Mouse (Mus musculus) layer of hippocampus, adult 2 months (tissue): ENCODE results near the gene Kat2b. TPM values are rescaled to one million over a fixed set of nuclear protein-coding genes. Genes with fewer than 3 reads are reported as not detected.

Experiments
- DNase-seq, 2 experiments: peaks; one replicate each; pipeline ENCODE4 v3.0.0; 2022; ENCODE audit warnings: low spot score in 2 of 2
- H3K27ac ChIP-seq: fragments of 200-600 bp; 2 replicates; pipeline ENCODE4 v1.8.1; 2022
- H3K4me3 ChIP-seq: fragments of 200-600 bp; 2 replicates; pipeline ENCODE4 v1.8.1; 2022; ENCODE audit warnings: mild to moderate bottlenecking
- CTCF ChIP-seq: fragments of 200-600 bp; conservative IDR thresholded peaks from 2 replicates; pipeline ENCODE4 v1.8.1; 2022; ENCODE audit warnings: antibody characterized with exemption, mild to moderate bottlenecking, moderate library complexity
- total RNA-seq, 2 experiments: library from RNA; stranded (reverse); gene quantifications; 2 replicates each; pipeline ENCODE4 v1.2.3; 2021

Kat2b gene
- total RNA-seq, 2 experiments from 2014 or later: 12.7 to 20.3 TPM

DNA sequence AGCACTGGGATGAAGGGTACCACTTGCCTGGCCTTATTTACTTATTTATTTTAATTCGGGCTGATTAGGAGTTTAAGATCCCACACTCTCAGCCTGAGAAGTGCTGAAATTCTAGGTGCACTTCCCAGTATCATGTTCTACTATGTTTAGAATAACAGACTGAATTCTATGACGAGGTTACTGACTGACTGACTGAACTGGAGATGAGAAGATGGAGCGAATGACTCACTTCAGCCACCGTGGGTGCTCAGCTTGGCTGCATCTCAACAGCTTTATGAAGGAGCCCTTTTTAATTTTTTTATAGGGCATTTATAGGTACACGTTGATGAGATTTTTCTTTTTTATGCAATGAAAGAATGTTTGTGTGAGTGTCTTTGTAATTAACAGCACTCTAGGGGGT lies 11.1 kb downstream of the Kat2b start:
- Histone ChIP-seq H3K27ac (no peak overlapping the region), H3K4me3 (no peak overlapping the region)
- DNase-seq: no peak
- no peak for TF ChIP-seq CTCF

DNA sequence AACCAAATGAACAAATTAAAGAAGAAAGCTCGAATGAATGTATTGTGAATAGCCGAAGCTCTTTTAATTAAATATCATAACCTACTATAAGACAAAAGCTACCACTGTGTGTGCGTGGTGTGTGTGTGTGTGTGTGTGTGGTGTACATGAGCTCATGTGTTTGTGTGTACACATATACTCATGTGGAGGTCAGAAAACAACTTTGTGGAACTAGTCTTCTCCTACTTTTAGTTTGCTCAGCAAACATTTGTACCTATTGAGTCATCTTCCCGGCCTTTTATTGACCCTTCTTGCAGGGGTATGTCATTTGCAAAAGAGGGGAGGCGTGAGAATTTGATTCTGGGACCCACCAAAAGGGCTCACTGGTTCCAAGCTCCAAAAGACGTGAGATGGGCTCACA lies 11.6 kb downstream of the Kat2b start:
- DNase-seq: no peak
- no peak for TF ChIP-seq CTCF
- H3K27ac ChIP-seq: no peak overlapping the region
- no peak overlapping the region for H3K4me3 ChIP-seq

DNA sequence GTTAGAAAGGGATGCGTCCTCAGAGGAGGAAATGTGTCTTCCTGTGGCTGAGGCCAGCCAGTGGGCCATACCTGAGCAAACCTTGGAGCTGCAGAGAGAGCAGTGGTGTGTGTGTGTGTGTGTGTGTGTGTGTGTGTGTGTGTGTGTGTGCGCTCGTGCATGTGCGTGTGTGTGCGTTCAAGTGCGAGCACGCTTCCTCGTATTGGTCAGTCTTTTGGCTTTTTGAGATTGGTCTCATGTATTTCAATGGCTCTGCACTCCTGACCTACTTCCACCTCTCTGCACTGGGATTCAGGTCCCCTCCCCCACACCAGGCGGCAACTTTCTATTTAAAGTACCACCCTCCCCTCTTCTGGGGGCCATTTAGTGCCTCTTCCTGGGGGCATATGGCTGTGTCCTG lies 12.1 kb downstream of the Kat2b start:
- TF ChIP-seq CTCF: no peak
- Histone ChIP-seq H3K4me3 (no peak overlapping the region), H3K27ac (no peak overlapping the region)
- no peak for DNase-seq

DNA sequence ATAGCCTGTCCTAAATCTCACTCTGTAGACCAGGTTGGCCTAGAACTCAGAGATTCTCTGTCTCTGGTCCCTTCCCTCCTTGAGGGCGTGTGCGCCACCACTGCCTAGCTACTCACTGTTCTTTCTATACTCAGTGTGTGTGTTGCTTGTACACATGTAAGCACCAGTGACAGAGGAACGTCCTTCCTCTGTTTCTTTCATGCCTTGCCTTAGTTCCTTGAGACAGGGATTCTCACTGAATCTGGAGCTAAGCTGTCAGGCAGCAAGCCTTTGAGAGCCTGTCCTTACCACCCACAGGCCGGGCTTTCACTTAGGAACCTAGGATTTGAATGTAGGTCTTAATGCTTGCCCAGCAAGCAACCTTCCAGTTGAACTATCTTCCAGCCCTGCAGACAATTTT lies 13.0 kb downstream of the Kat2b start:
- H3K27ac ChIP-seq: no peak overlapping the region
- TF ChIP-seq CTCF: no peak
- DNase-seq: no peak
- no peak overlapping the region for H3K4me3 ChIP-seq

DNA sequence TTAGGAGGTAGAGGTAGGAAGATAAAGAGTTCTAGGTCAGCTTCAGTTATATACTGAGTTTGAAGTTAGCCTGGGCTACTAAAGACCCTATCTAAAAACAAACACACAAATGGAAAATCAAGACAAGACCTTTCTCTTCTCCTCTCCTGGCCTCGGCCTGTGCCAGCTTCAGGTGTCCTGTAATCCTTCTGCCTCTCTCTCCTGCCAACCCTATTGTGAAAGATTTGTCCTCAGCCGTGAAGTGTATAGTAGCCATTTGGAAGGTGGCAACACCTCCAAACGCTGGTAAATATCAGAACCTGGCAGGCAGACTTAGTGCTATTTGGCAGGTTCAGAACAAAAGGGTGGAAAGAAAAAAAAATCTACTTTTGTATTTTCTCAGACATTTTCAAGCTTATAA lies 13.6 kb downstream of the Kat2b start:
- no peak for DNase-seq
- Histone ChIP-seq H3K27ac (no peak overlapping the region), H3K4me3 (no peak overlapping the region)
- TF ChIP-seq CTCF: no peak

DNA sequence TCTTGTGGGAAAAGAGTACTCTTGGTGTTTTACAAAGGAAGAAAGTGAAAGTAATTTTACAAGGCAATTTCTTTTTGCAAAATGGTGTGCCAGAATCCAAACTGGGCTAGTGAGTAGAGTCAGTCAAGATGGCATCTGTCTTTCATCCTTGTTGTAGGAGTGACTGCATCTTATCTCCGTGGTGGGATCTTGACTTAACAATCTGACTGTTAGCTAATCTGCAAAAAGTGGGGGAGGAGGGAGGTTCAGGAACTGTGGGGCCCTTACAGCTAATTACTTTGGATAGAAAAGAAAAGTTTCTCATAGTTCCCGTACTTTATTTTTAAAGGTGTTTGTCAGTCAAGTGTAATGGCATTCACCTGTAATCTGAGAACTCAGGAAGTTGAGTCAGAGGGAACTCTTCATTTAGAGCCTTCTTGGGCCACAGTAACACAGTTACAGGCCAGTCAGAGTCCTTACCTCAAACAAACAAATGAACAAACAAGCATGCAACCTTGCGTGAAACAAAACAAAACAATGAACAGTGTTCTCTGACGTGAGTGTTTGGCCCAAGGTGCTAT lies 15.4 kb downstream of the Kat2b start:
- TF ChIP-seq CTCF: no peak
- H3K4me3 ChIP-seq: no peak overlapping the region
- DNase-seq: no peak
- H3K27ac ChIP-seq: no peak overlapping the region

DNA sequence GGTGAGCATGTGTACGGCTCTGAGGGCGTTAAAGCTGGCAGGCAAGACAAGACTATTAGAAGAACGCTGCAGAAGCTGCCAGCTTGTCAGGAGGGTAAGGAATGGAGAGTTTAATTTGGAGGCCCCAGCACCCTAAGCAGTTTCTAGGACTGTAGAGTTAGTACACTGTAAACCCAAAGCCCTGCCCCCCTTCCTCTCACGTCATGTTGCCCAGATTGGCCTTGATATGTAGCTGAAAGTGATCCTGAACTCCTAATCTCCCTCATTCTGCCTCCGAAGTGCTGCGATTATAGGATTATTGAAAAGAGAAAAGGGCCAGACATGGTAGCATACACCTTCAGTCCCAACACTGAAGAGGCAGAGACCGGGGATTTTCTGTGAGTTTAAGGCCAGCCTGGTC lies 16.1 kb downstream of the Kat2b start:
- no peak overlapping the region for H3K4me3 ChIP-seq
- TF ChIP-seq CTCF: no peak
- DNase-seq: no peak
- no peak overlapping the region for H3K27ac ChIP-seq

DNA sequence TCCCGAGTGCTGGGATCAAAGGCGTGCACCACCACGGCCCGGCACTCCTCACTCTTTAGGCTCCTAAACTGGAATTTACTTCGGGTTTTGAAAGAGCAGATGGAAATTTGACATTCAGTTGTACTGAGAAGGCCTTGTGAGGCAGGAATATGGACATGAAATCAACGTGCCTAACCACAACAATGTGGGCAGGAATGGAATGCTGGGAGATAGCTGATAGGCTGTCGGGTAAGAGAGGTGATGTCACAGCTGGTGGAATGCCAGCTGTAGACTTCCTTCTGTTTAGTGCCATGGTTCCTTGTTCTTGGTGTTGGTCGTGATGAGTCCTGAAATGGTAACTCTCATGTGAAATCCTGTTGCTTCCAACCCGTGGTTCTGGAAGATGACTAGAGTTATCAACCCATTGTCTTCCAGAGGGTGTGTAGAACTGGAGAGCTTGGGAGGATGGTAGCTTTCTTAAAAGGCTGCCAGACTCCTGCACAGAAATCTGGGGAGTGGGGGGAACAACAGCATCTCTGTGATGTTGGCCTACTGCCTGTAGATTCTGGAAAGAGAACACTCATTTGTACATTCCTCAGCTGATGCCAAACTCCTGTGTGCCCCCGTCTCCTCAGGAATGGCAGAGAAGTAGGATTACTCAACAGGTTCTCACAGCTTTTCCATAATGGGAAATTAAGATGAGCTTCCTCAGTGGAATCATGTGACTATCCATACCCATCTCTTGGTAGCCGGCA lies 17.4 kb downstream of the Kat2b start:
- no peak for DNase-seq
- TF ChIP-seq CTCF: no peak
- H3K27ac ChIP-seq: no peak overlapping the region

DNA sequence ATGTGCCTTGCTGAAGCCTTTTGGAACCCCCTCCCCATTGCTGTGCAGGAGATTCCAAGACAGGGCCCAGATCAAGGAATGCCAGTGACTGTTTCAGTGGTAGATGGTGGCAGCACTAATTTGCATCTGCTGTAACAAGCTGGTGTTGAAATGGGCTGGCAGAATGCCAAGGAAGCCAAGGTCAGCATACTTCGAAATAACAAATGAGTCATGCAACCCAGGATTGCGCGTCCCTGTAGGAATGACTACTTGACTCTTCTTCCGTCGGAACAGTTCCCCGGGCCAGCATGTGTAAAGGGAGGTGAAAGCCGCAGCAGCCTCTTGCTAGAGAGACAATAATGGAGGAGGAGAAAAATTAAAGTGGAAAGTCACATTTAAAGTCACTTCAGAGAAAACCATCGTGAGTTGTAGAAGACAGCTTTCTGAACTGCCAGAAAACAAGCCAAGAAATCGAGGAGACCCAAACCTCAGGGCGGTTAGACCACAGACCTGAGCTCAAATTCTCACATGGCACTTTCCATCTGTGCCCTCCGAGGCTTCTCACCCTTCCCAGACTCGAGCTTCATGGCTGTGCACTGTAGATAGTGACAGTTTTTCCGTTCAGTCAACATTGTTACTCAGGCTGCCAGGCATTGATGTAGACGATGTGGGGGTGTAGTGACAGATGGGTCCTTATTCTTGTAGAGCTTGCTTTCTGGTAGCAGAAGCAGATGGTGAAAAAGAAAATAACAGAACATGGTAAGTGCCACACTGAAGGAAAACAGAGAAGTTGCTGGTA lies 20.6 kb downstream of the Kat2b start:
- Histone ChIP-seq H3K27ac (peak overlapping the region; percentile 52; the same call in 1 of the 2 replicates), H3K4me3 (peak overlapping the region; percentile 0; the same call in 1 of the 2 replicates)
- no peak for TF ChIP-seq CTCF
- peak; percentile 78 to 91 for DNase-seq

More for the DNA sequence above, 17.4 kb downstream of the Kat2b start:
- H3K4me3 ChIP-seq: no peak overlapping the region

DNA sequence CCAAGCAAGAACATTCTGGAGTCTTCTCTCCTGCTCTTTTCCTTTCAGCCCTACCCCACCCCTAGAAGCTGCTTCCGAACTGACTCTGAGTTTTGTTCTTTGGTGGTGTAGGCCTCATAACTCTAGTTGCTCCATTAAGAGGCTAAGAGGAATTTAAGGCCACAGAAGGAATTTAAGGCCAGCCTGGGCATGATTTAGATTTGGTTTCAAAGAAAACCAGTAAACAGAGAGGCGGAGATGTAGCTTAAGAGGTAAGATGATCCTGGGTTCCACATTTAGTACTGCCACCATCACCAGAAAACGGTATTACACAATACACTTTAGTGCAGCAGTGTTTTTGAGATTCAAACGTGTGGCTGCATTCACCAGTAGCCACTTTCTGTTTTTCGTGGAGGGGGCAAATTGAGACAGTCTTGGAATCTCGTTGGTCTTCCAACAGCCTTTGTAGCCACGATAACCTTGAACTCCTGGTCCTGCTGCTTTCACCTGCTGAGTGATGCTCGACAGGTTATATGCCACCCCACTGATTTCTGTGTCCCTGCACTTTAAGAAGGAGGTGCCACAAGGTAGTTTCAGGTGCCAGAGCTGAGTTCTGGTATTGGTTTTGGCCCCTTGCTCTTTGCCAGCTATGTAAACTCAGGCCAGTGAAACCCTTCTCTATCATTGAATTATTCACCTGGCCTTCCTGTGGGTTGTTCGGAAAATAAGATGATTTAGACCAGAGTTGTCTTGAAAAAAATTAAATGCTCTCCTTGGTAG lies 21.6 kb downstream of the Kat2b start:
- no peak for DNase-seq
- Histone ChIP-seq H3K27ac (no peak overlapping the region), H3K4me3 (no peak overlapping the region)
- TF ChIP-seq CTCF: 0 out of 2 replicates have a peak, but pooled peaks have one; percentile 5

DNA sequence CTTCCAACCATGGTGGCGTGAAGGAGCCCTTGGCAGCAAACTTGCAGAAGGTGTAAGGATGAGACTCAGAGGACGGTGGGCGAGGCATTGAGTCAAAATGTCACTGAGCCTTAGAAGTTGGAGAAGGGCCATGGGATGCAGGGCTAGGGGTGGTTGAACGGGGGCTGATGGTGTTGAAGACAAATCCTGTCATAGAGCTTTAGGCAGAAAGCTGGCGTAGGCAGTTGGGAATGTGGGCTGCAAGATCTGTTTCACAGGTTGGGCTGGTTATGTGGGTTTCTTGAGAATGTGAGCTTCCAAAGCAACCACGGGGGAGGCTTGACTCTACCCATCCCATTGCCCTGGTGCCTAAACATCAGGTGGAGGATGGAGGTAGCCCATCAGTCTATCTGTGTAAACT lies 23.4 kb downstream of the Kat2b start:
- no peak for DNase-seq
- no peak for TF ChIP-seq CTCF
- Histone ChIP-seq H3K27ac (no peak overlapping the region), H3K4me3 (no peak overlapping the region)

DNA sequence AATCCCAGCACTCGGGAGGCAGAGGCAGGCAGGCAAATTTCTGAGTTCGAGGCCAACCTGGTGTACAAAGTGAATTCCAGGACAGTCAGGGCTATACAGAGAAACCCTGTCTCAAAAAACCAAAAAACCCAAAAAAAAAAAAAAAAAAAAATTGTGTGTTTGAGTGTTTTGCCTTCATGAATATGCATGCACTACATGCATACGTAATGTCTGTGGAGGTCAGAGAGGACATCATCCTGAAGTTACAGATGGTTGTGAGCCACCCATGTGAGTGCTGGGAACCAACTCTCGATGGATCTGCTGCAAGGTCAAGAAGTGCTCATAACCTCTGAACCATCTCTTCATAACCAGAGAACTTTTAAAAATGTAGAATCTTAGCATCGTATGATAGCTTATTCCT lies 25.2 kb downstream of the Kat2b start:
- Histone ChIP-seq H3K27ac (no peak overlapping the region), H3K4me3 (no peak overlapping the region)
- no peak for TF ChIP-seq CTCF
- no peak for DNase-seq

DNA sequence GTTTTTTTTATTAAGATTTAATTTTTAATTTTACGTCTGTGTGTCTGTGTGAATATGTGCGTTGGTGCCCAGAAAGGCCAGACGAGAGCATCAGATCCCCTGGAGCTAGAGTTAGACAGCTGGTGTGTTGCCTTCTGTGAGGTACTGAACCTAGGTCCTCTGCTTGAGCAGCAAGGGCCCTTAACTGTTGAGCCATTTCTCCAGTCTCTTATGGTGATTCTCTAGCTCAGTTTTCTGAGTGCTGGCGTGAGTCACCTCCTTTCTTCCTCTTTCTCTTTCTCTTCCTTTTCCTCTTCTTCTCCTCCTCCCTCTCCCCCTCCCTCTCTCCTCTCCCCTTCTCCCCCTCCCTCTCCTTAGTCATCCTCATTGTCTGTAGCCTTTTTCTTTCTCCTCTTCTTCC lies 27.9 kb downstream of the Kat2b start:
- TF ChIP-seq CTCF: no peak
- H3K27ac ChIP-seq: no peak overlapping the region
- no peak for DNase-seq
- H3K4me3 ChIP-seq: no peak overlapping the region
